Mouse (Mus musculus): Measurements from ENCODE around the gene Pxn. TPM values are rescaled to one million over a fixed set of nuclear protein-coding genes. Genes with fewer than 3 reads are reported as not detected.

Gene Pxn
- polyA plus RNA-seq, 2 experiments = 4.8 to 12.9 TPM

- H3K4me2 ChIP-seq (ENCODE audit: low read depth) = no peak overlapping the region
- H3K4me3 ChIP-seq (ENCODE audit: insufficient read depth in 1 of 2, low read depth in 2 of 2, low read length in 2 of 2) = no peak overlapping the region
- peaks cover 71% of the 10 kb centered on the region for H3K36me3 ChIP-seq (replicated peaks; ENCODE audit: control insufficient read depth, insufficient read depth, low read depth)
- TF ChIP-seq CTCF (IDR thresholded peaks at IDR 0.05; ENCODE audit: low read depth) = no peak
- no peak for ATAC-seq (ENCODE audit: insufficient read depth)
- H3K9ac ChIP-seq (replicated peaks) = no peak overlapping the region
- DNase-seq (ENCODE audit: low read depth in 3 of 3, low spot score in 3 of 3) = no peak
- WGBS (ENCODE audit: insufficient replicate concordance) = 73% methylated on average over 14 of the region's 14 CpGs
- H3K9me3 ChIP-seq (ENCODE audit: control insufficient read depth, low read length) = no peaks in the 10 kb centered on the region; the same call in 1 of the 2 replicates
- no peak overlapping the region for H3K27ac ChIP-seq
- H3K4me1 ChIP-seq (replicated peaks; ENCODE audit: control insufficient read depth in 2 of 2, insufficient read depth in 2 of 2, low read length in 1 of 2) = no peaks in the 10 kb centered on the region
- H3K27me3 ChIP-seq (ENCODE audit: control insufficient read depth, insufficient read depth, low read length) = no peaks in the 10 kb centered on the region
These were observed 73.9 kb downstream of the Pxn start for GRCm38 (mm10) chr5:115580229-115581001.

- TF ChIP-seq EP300 (IDR thresholded peaks at IDR 0.05; ENCODE audit: low read depth) (no peak), CTCF (IDR thresholded peaks at IDR 0.05; ENCODE audit: low read depth) (no peak)
- ATAC-seq (ENCODE audit: insufficient read depth) = no peak
- Histone ChIP-seq H3K27me3 (ENCODE audit: control insufficient read depth, insufficient read depth, low read length) (no peaks in the 10 kb centered on the region), H3K9me3 (ENCODE audit: control insufficient read depth, low read length) (no peaks in the 10 kb centered on the region; the same call in 1 of the 2 replicates), H3K4me1 (replicated peaks; ENCODE audit: control insufficient read depth in 2 of 2, insufficient read depth in 2 of 2, low read length in 1 of 2) (no peaks in the 10 kb centered on the region), H3K27ac (no peak overlapping the region), H3K4me2 (ENCODE audit: low read depth) (no peak overlapping the region), H3K4me3 (ENCODE audit: insufficient read depth in 1 of 2, low read depth in 2 of 2, low read length in 2 of 2) (no peak overlapping the region), H3K36me3 (replicated peaks; ENCODE audit: control insufficient read depth, insufficient read depth, low read depth) (peaks cover 64% of the 10 kb centered on the region), H3K9ac (replicated peaks) (no peak overlapping the region)
- DNase-seq (ENCODE audit: low read depth in 3 of 3, low spot score in 3 of 3) = no peak
- 85% methylated on average over 9 of the region's 9 CpGs for WGBS (ENCODE audit: insufficient replicate concordance)
These were observed 75.2 kb downstream of the Pxn start for GRCm38 (mm10) chr5:115581662-115582061.

- Histone ChIP-seq H3K36me3 (replicated peaks; ENCODE audit: control insufficient read depth, insufficient read depth, low read depth) (peaks cover 53% of the 10 kb centered on the region), H3K27me3 (ENCODE audit: control insufficient read depth, insufficient read depth, low read length) (no peaks in the 10 kb centered on the region), H3K9me3 (ENCODE audit: control insufficient read depth, low read length) (no peaks in the 10 kb centered on the region; the same call in 1 of the 2 replicates), H3K4me2 (ENCODE audit: low read depth) (no peak overlapping the region), H3K27ac (no peak overlapping the region), H3K4me1 (replicated peaks; ENCODE audit: control insufficient read depth in 2 of 2, insufficient read depth in 2 of 2, low read length in 1 of 2) (no peaks in the 10 kb centered on the region), H3K9ac (replicated peaks) (no peak overlapping the region), H3K4me3 (ENCODE audit: insufficient read depth in 1 of 2, low read depth in 2 of 2, low read length in 2 of 2) (no peak overlapping the region)
- 83% methylated on average over 12 of the region's 12 CpGs for WGBS (ENCODE audit: insufficient replicate concordance)
- TF ChIP-seq CTCF (IDR thresholded peaks at IDR 0.05; ENCODE audit: low read depth) (no peak), EP300 (IDR thresholded peaks at IDR 0.05; ENCODE audit: low read depth) (no peak)
- DNase-seq (ENCODE audit: low read depth in 3 of 3, low spot score in 3 of 3) = no peak
- ATAC-seq (ENCODE audit: insufficient read depth) = no peak
These were observed 79.1 kb downstream of the Pxn start for GRCm38 (mm10) chr5:115585616-115586015.

GRCm38 (mm10) chr5:115586166-115586565 lies 79.7 kb downstream of the Pxn start:
- H3K9me3 ChIP-seq (ENCODE audit: control insufficient read depth, low read length) = no peaks in the 10 kb centered on the region; the same call in 1 of the 2 replicates
- no peak for TF ChIP-seq CTCF (IDR thresholded peaks at IDR 0.05; ENCODE audit: low read depth)
- TF ChIP-seq EP300 (IDR thresholded peaks at IDR 0.05; ENCODE audit: low read depth) = no peak
- no peak for ATAC-seq (ENCODE audit: insufficient read depth)
- H3K9ac ChIP-seq (replicated peaks) = no peak overlapping the region
- H3K4me3 ChIP-seq (ENCODE audit: insufficient read depth in 1 of 2, low read depth in 2 of 2, low read length in 2 of 2) = no peak overlapping the region
- no peak overlapping the region for H3K27ac ChIP-seq
- peaks cover 48% of the 10 kb centered on the region for H3K36me3 ChIP-seq (replicated peaks; ENCODE audit: control insufficient read depth, insufficient read depth, low read depth)
- no peaks in the 10 kb centered on the region for H3K4me1 ChIP-seq (replicated peaks; ENCODE audit: control insufficient read depth in 2 of 2, insufficient read depth in 2 of 2, low read length in 1 of 2)
- H3K4me2 ChIP-seq (ENCODE audit: low read depth) = no peak overlapping the region
- H3K27me3 ChIP-seq (ENCODE audit: control insufficient read depth, insufficient read depth, low read length) = no peaks in the 10 kb centered on the region
- 91% methylated on average over 15 of the region's 15 CpGs for WGBS (ENCODE audit: insufficient replicate concordance)
- DNase-seq (ENCODE audit: low read depth in 3 of 3, low spot score in 3 of 3) = no peak

- H3K27me3 ChIP-seq (ENCODE audit: control insufficient read depth, insufficient read depth, low read length) = no peaks in the 10 kb centered on the region
- DNase-seq (ENCODE audit: low read depth in 3 of 3, low spot score in 3 of 3) (no peak), ATAC-seq (ENCODE audit: insufficient read depth) (no peak)
- H3K9me3 ChIP-seq (ENCODE audit: control insufficient read depth, low read length) = no peaks in the 10 kb centered on the region; the same call in 1 of the 2 replicates
- H3K4me2 ChIP-seq (ENCODE audit: low read depth) = no peak overlapping the region
- peaks cover 45% of the 10 kb centered on the region for H3K36me3 ChIP-seq (replicated peaks; ENCODE audit: control insufficient read depth, insufficient read depth, low read depth)
- no peaks in the 10 kb centered on the region for H3K4me1 ChIP-seq (replicated peaks; ENCODE audit: control insufficient read depth in 2 of 2, insufficient read depth in 2 of 2, low read length in 1 of 2)
- H3K9ac ChIP-seq (replicated peaks) = no peak overlapping the region
- TF ChIP-seq CTCF (IDR thresholded peaks at IDR 0.05; ENCODE audit: low read depth) = no peak
- TF ChIP-seq EP300 (IDR thresholded peaks at IDR 0.05; ENCODE audit: low read depth) = no peak
- WGBS (ENCODE audit: insufficient replicate concordance) = 76% methylated on average over 2 of the region's 2 CpGs
- H3K27ac ChIP-seq = no peak overlapping the region
- H3K4me3 ChIP-seq (ENCODE audit: insufficient read depth in 1 of 2, low read depth in 2 of 2, low read length in 2 of 2) = no peak overlapping the region
These were observed 80.3 kb downstream of the Pxn start for GRCm38 (mm10) chr5:115586780-115587179.

Measured in liver, embryonic 14.5 days (tissue).